Mouse (Mus musculus): Measurements from ENCODE around the gene Ado. TPM values are rescaled to one million over a fixed set of nuclear protein-coding genes. Genes with fewer than 3 reads are reported as not detected.

Ado gene
- polyA plus RNA-seq, 1 experiment from 2014 or later = 46.0 TPM

DNA sequence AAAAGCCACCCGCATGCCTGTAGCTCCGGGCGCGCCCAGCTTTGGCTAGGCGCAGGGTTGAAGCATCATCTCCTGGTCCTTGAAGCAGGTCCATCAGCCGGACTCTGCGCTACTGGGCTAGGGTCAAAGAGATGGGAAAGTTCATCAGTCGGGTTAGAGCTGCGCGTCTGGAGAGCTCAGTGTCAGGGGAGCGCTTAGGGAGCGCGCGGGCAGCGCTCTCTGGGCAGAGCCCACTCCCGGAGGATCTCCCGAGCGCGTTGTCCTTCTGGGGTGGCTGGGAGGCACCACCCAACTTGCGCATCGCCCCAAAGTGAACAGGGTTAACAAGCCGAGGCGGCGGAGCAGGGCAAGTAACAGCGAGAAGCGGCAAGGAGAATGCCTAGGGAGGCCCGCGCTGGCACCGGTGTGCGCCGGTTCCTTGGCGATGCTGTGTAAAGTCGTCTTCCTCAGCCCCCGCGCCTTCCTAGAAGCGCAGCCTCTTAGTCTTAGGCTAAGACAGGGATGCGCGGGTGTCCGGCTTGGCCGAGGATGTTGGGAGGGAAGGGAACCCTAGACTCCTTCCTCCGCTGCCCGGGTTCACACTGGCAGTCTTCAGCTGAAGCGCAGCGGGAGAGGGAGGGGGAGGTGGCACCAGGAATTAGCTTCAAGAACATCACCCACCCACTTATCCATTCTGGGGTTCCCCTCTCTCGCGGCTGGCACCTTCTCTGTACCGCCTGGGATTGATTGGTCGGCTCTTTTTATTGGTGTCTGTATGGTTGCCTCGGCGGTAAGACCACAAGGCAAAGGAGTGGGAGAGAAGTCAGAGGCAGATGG lies 10.0 kb downstream of the Ado start:
- no peak for ATAC-seq (replicated peaks; ENCODE audit: extremely low read depth, insufficient read depth, low FRiP score)
- Histone ChIP-seq H3K27me3 (ENCODE audit: control insufficient read depth, insufficient read depth, low read length) (peaks cover 61% of the 10 kb centered on the region), H3K9ac (ENCODE audit: low read length) (no peak overlapping the region), H3K27ac (ENCODE audit: low read length) (no peak overlapping the region), H3K4me1 (ENCODE audit: control insufficient read depth, insufficient read depth, low read length) (peaks cover 31% of the 10 kb centered on the region), H3K9me3 (replicated peaks; ENCODE audit: control insufficient read depth, low read length) (no peaks in the 10 kb centered on the region), H3K4me3 (ENCODE audit: low read length) (peak overlapping the region; percentile 88), H3K36me3 (ENCODE audit: control insufficient read depth, insufficient read depth) (no peaks in the 10 kb centered on the region), H3K4me2 (ENCODE audit: low read depth, low read length) (peak overlapping the region; percentile 99)
- 2% methylated on average over 49 of the region's 50 CpGs for WGBS

DNA sequence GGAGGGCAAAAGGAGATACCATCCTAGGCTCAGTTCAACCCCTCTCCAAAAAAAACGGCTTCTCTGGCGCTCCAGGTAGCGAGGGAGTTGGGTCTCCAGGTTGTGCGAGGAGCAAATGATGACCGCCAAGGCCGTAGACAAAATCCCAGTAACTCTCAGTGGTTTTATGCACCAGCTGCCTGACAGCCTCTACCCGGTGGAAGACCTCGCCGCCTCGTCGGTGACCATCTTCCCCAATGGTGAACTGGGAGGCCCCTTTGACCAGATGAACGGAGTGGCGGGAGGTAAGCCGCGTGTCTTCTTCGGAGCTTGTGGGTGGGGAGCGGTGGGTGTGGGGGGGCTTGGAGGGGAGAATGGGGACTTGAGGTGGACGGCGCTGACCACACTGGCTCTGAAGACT lies 10.6 kb downstream of the Ado start:
- Histone ChIP-seq H3K4me1 (ENCODE audit: control insufficient read depth, insufficient read depth, low read length) (peaks cover 31% of the 10 kb centered on the region), H3K9me3 (replicated peaks; ENCODE audit: control insufficient read depth, low read length) (no peaks in the 10 kb centered on the region), H3K27ac (ENCODE audit: low read length) (no peak overlapping the region), H3K9ac (ENCODE audit: low read length) (peak overlapping the region; percentile 77; the same call in 1 of the 2 replicates), H3K36me3 (ENCODE audit: control insufficient read depth, insufficient read depth) (no peaks in the 10 kb centered on the region), H3K4me2 (ENCODE audit: low read depth, low read length) (peak overlapping the region; percentile 99), H3K4me3 (ENCODE audit: low read length) (peak overlapping the region; percentile 88), H3K27me3 (ENCODE audit: control insufficient read depth, insufficient read depth, low read length) (peaks cover 68% of the 10 kb centered on the region)
- no peak for ATAC-seq (replicated peaks; ENCODE audit: extremely low read depth, insufficient read depth, low FRiP score)
- WGBS = 1% methylated on average over 19 of the region's 19 CpGs

DNA sequence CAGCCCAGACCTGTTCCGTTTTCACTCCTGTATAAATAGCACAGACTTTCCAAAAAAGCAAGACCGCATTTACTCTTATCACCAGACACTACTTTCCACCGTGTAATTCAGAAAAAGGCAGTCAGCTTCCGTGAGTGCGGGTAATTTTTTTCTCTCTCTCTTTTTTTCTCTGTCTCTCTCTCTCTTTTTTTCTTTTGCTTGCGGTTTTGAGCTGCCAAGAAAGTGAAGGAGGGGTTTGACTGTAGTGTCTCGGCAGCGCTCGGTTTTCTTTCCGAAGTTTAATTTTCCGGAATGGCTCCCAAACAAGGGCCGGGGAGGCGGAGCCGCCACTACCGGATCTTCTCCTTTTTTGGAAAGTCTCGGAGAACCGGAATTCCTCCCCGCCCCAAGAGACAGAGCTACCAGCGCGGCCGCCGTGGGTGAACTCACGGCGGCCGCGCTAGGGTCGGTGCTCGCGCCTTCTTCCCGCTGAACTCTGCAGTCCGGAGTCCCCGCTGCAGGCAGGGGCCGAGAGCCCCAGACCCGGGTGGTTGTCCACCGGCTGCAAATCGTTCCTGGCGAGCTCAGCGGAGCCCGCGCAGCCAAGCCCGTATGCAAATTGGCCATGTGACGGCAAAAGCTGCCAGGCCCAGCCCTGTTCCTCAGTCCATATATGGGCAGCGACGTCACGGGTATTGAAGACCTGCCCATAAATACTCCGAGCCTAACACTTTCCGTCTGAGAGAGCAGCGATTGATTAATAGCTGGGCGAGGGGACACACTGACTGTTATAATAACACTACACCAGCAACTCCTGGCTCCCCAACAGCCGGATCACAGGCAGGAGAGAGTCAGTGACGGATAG lies 11.4 kb downstream of the Ado start:
- peaks cover 74% of the 10 kb centered on the region for H3K27me3 ChIP-seq (ENCODE audit: control insufficient read depth, insufficient read depth, low read length)
- H3K27ac ChIP-seq (ENCODE audit: low read length) = peak overlapping the region; percentile 87
- peak overlapping the region; percentile 88 for H3K4me3 ChIP-seq (ENCODE audit: low read length)
- under 1% methylated on average over 51 of the region's 51 CpGs for WGBS
- peaks cover 31% of the 10 kb centered on the region for H3K4me1 ChIP-seq (ENCODE audit: control insufficient read depth, insufficient read depth, low read length)
- H3K36me3 ChIP-seq (ENCODE audit: control insufficient read depth, insufficient read depth) = no peaks in the 10 kb centered on the region
- peak; percentile 89 for ATAC-seq (replicated peaks; ENCODE audit: extremely low read depth, insufficient read depth, low FRiP score)
- H3K4me2 ChIP-seq (ENCODE audit: low read depth, low read length) = peak overlapping the region; percentile 99
- peak overlapping the region; percentile 77 for H3K9ac ChIP-seq (ENCODE audit: low read length)
- H3K9me3 ChIP-seq (replicated peaks; ENCODE audit: control insufficient read depth, low read length) = no peaks in the 10 kb centered on the region

DNA sequence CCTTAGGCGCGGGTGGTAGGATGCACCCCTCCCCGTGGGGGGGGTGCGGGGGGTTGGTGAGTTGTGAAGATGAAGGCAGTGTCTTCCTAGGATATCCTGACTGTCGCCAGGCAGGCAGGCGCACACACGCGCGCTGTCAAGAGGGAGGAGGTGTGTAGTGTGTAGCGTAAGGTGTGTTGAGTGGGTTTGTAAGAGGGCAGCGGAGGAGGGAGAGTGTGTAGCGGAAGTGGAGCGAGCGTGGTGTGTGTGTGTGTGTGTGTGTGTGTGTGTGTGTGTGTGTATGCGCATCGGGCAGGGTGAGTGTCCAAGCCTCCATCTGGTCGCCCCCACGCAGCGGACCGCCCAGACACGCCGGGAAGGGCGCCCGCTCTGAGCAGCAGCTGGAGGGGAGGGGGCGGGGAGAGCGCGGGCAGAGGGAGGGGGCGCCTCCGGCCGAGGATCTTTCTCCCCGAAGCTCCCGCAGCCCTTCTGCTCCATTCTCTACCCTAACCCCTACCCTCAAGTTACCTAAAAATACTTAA lies 12.1 kb downstream of the Ado start:
- Histone ChIP-seq H3K4me2 (ENCODE audit: low read depth, low read length) (peak overlapping the region; percentile 99), H3K27ac (ENCODE audit: low read length) (0 out of 2 replicates have a peak overlapping the region, but pooled peaks have one; percentile 19), H3K36me3 (ENCODE audit: control insufficient read depth, insufficient read depth) (no peaks in the 10 kb centered on the region), H3K9ac (ENCODE audit: low read length) (peak overlapping the region; percentile 43), H3K4me1 (ENCODE audit: control insufficient read depth, insufficient read depth, low read length) (peaks cover 31% of the 10 kb centered on the region), H3K4me3 (ENCODE audit: low read length) (peak overlapping the region; percentile 88), H3K27me3 (ENCODE audit: control insufficient read depth, insufficient read depth, low read length) (peaks cover 77% of the 10 kb centered on the region), H3K9me3 (replicated peaks; ENCODE audit: control insufficient read depth, low read length) (no peaks in the 10 kb centered on the region)
- under 1% methylated on average over 23 of the region's 32 CpGs for WGBS
- peak; percentile 30 for ATAC-seq (replicated peaks; ENCODE audit: extremely low read depth, insufficient read depth, low FRiP score)

DNA sequence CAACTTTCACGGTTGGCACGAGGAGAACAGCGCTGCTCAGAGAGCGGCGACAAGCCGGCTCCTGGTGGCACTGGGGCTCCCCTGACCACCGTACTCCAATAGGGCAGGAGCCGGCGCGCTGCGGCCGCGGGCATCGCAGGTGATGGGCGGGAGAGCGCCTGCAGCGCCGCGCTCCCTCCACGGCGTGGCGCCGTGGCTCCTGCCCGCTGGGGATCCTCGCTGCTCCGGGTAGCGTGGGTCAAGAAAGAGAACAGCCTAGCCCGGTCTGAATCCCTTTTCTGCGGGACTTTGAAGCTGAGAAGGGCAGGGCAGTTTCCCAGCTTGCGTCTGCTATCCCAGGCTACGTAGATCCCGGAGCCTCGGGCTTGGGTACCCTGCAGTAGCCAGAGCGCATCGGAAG lies 12.8 kb downstream of the Ado start:
- WGBS = under 1% methylated on average over 35 of the region's 35 CpGs
- Histone ChIP-seq H3K9ac (ENCODE audit: low read length) (no peak overlapping the region), H3K4me2 (ENCODE audit: low read depth, low read length) (peak overlapping the region; percentile 99)

DNA sequence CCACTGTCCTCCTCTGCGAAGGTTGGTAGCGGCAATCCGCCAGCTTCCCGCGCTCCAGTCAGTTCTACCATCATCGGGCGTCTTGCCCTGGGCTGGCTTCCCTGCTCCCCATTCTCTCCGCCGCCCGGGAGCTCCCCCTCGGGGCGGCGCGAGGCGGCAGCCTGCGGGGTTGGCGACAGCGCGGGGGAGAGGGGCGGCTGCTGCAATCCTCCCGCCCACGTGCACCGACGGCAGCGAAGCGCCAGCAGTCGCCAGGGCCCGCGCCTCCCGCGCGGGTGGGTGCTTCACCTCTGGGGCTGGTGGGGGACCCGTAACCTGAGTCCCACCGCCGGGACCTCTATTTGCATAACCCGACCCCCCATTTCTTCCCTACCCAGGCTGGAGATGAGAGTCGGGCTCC lies 13.5 kb downstream of the Ado start, which contains the start of gene Egr2:
Egr2 (plus strand) TSS at position 220 of the 400 bp plus-strand sequence.
- WGBS = under 1% methylated on average over 34 of the region's 37 CpGs
- H3K9ac ChIP-seq (ENCODE audit: low read length) = no peak within 1 kb of the TSS
- no peak within 1 kb of the TSS for H3K27ac ChIP-seq (ENCODE audit: low read length)
- peaks cover 64% of the 10 kb centered on the region for H3K27me3 ChIP-seq (ENCODE audit: control insufficient read depth, insufficient read depth, low read length)
- no peaks in the 10 kb centered on the region for H3K36me3 ChIP-seq (ENCODE audit: control insufficient read depth, insufficient read depth)
- no peaks in the 10 kb centered on the region for H3K9me3 ChIP-seq (replicated peaks; ENCODE audit: control insufficient read depth, low read length)
- ATAC-seq (replicated peaks; ENCODE audit: extremely low read depth, insufficient read depth, low FRiP score) = no peak
- H3K4me1 ChIP-seq (ENCODE audit: control insufficient read depth, insufficient read depth, low read length) = peaks cover 31% of the 10 kb centered on the region
- peak within 1 kb of the TSS; percentile 88 for H3K4me3 ChIP-seq (ENCODE audit: low read length)
- H3K4me2 ChIP-seq (ENCODE audit: low read depth, low read length) = peak within 1 kb of the TSS; percentile 99

More for the DNA sequence above, 12.8 kb downstream of the Ado start:
- Histone ChIP-seq H3K27me3 (ENCODE audit: control insufficient read depth, insufficient read depth, low read length) (peaks cover 72% of the 10 kb centered on the region), H3K4me1 (ENCODE audit: control insufficient read depth, insufficient read depth, low read length) (peaks cover 31% of the 10 kb centered on the region), H3K27ac (ENCODE audit: low read length) (no peak overlapping the region), H3K4me3 (ENCODE audit: low read length) (peak overlapping the region; percentile 88), H3K9me3 (replicated peaks; ENCODE audit: control insufficient read depth, low read length) (no peaks in the 10 kb centered on the region), H3K36me3 (ENCODE audit: control insufficient read depth, insufficient read depth) (no peaks in the 10 kb centered on the region)
- peak; percentile 28 for ATAC-seq (replicated peaks; ENCODE audit: extremely low read depth, insufficient read depth, low FRiP score)

DNA sequence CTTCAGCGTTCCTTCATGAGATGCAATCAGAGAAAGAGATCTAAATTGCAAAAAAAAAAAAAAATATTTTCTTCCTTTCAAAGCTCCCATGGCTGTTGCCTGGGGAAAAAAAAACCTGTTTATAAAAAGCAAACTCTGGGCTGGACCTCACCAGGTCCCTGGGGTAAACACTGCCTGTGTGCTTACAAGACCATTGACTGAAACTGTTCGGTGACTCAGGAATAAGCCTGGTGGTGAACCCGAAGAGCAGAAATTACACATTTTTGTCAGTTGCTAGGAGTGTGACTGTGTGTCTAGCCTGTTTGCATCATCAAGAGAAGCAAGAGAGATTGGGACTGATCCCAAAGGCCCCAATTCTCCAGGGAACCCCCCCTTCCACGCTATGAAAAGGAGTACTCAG lies 19.0 kb downstream of the Ado start:
- Histone ChIP-seq H3K27ac (ENCODE audit: low read length) (no peak overlapping the region), H3K27me3 (ENCODE audit: control insufficient read depth, insufficient read depth, low read length) (peaks cover 27% of the 10 kb centered on the region), H3K4me2 (ENCODE audit: low read depth, low read length) (no peak overlapping the region), H3K36me3 (ENCODE audit: control insufficient read depth, insufficient read depth) (no peaks in the 10 kb centered on the region), H3K4me1 (ENCODE audit: control insufficient read depth, insufficient read depth, low read length) (no peaks in the 10 kb centered on the region), H3K4me3 (ENCODE audit: low read length) (no peak overlapping the region), H3K9me3 (replicated peaks; ENCODE audit: control insufficient read depth, low read length) (no peaks in the 10 kb centered on the region), H3K9ac (ENCODE audit: low read length) (no peak overlapping the region)
- ATAC-seq (replicated peaks; ENCODE audit: extremely low read depth, insufficient read depth, low FRiP score) = no peak
- WGBS = 64% methylated on average over 4 of the region's 4 CpGs

DNA sequence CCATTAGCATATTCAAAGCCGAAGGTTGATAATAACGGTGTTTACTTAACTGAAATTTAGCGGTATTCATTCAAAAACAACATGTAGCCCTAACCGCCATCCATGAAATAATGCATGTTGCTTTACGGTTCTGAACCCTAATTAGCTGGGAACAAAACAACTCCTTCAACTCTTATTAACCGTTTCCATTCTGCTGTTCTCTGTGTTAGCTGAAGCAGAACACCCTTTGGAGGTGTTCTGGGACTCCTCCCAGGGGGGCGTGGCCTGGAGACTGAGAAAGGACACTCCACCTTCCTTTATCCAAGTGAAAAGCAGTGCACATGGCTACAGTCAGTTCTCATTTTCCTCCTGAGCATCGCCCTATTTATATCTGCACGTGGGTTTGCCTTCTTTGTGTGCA lies 22.3 kb downstream of the Ado start:
- H3K36me3 ChIP-seq (ENCODE audit: control insufficient read depth, insufficient read depth) = no peaks in the 10 kb centered on the region
- no peak overlapping the region for H3K4me2 ChIP-seq (ENCODE audit: low read depth, low read length)
- H3K27me3 ChIP-seq (ENCODE audit: control insufficient read depth, insufficient read depth, low read length) = no peaks in the 10 kb centered on the region
- H3K4me3 ChIP-seq (ENCODE audit: low read length) = no peak overlapping the region
- no peak overlapping the region for H3K27ac ChIP-seq (ENCODE audit: low read length)
- no peak for ATAC-seq (replicated peaks; ENCODE audit: extremely low read depth, insufficient read depth, low FRiP score)
- H3K4me1 ChIP-seq (ENCODE audit: control insufficient read depth, insufficient read depth, low read length) = no peaks in the 10 kb centered on the region
- H3K9ac ChIP-seq (ENCODE audit: low read length) = no peak overlapping the region
- 78% methylated on average over 9 of the region's 9 CpGs for whole genome bisulfite sequencing
- no peaks in the 10 kb centered on the region for H3K9me3 ChIP-seq (replicated peaks; ENCODE audit: control insufficient read depth, low read length)

Data from heart, embryonic 16.5 days (tissue).